Mouse (Mus musculus) liver, embryonic 14.5 days (tissue): ENCODE data around the gene Shroom1. TPM values are rescaled to one million over a fixed set of nuclear protein-coding genes. Genes with fewer than 3 reads are reported as not detected.

ENCODE experiments used
- ATAC-seq: fragments of 200-750 bp; cut with Nextera tagmentation; 2 replicates; pipeline ENCODE4 v1.8.0; 2017; ENCODE audit warnings: moderate number of reproducible peaks, mild to moderate bottlenecking, moderate library complexity; ENCODE audit not compliant: insufficient read depth
- DNase-seq, 3 experiments: peaks; one replicate each; pipeline ENCODE4 v3.0.0-alpha.2; 2012 to 2013; ENCODE audit warnings: low read depth in 3 of 3, low spot score in 3 of 3
- H3K27ac ChIP-seq: fragments of 300-500 bp; sonication (generic); 2 replicates; pipeline ENCODE4 v1.5.1; 2014; ENCODE audit warnings: moderate library complexity, mild to moderate bottlenecking, control low read depth, inconsistent platforms
- H3K27me3 ChIP-seq: fragments of 300-500 bp; sonication (generic); 2 replicates; pipeline ENCODE4 v1.6.1; 2014; ENCODE audit warnings: mild to moderate bottlenecking, low read length, moderate library complexity; ENCODE audit not compliant: control insufficient read depth, insufficient read depth
- H3K36me3 ChIP-seq: fragments of 300-500 bp; sonication (generic); replicated peaks from 2 replicates; pipeline ENCODE4 v1.6.1; 2014; ENCODE audit warnings: low read depth; ENCODE audit not compliant: control insufficient read depth, insufficient read depth
- H3K4me1 ChIP-seq, 2 experiments: fragments of 200-500 bp in 1 of 2; fragments of 300-500 bp in 1 of 2; sonication (generic) in 1 of 2; replicated peaks; 2 replicates each; pipeline ENCODE4 v1.6.1; 2012 to 2014; ENCODE audit warnings: antibody characterized with exemption in 1 of 2, inconsistent platforms in 1 of 2, low read length in 1 of 2; ENCODE audit not compliant: control insufficient read depth in 2 of 2, insufficient read depth in 2 of 2
- H3K4me2 ChIP-seq: fragments of 300-500 bp; sonication (generic); 2 replicates; pipeline ENCODE4 v1.6.1; 2014; ENCODE audit warnings: low read depth, mild to moderate bottlenecking, control low read depth, moderate library complexity
- H3K4me3 ChIP-seq, 2 experiments: fragments of 200-500 bp in 1 of 2; fragments of 300-500 bp in 1 of 2; sonication (generic) in 1 of 2; 2 replicates each; pipeline ENCODE4 v1.5.1; 2012 to 2014; ENCODE audit warnings: low read depth in 2 of 2, low read length in 2 of 2, mild to moderate bottlenecking in 2 of 2, control low read depth in 1 of 2, inconsistent platforms in 1 of 2, moderate library complexity in 1 of 2; ENCODE audit not compliant: insufficient read depth in 1 of 2
- H3K9ac ChIP-seq: fragments of 300-500 bp; sonication (generic); replicated peaks from 2 replicates; pipeline ENCODE4 v1.6.1; 2014; ENCODE audit warnings: mild to moderate bottlenecking, control low read depth, moderate library complexity
- H3K9me3 ChIP-seq: fragments of 300-500 bp; sonication (generic); 2 replicates; pipeline ENCODE4 v1.6.1; 2016; ENCODE audit warnings: low read length, mixed read lengths; ENCODE audit not compliant: control insufficient read depth
- CTCF ChIP-seq: IDR thresholded peaks from 2 replicates; pipeline ENCODE4 v1.5.1; 2016; ENCODE audit warnings: antibody characterized with exemption, low read depth, control low read depth
- EP300 ChIP-seq: IDR thresholded peaks from 2 replicates; pipeline ENCODE4 v1.6.1; 2016; ENCODE audit warnings: antibody characterized with exemption, low read depth
- WGBS: fragments of 180-500 bp; shearing (Covaris S2); extraction: QIAGEN DNeasy Blood & Tissue Kit; methylation state at CpG from one replicate; pipeline ENCODE4 v1.1.7; 2014; ENCODE audit not compliant: insufficient replicate concordance; 5-methylcytosine and 5-hydroxymethylcytosine counted together
- polyA plus RNA-seq, 2 experiments: library from polyadenylated mRNA; depleted of rRNA in 1 of 2; stranded (reverse) in 1 of 2; unstranded in 1 of 2; fragments of >200 nt; fragmentation: Nextera tagmentation in 1 of 2; extraction: Ambion mirVana in 1 of 2; gene quantifications; 2 replicates each; pipeline versions ENCODE4 v1.2.1 to v1.2.3; 2012 to 2014

Shroom1 gene
- polyA plus RNA-seq, 2 experiments: 1.5 to 1.7 TPM

DNA sequence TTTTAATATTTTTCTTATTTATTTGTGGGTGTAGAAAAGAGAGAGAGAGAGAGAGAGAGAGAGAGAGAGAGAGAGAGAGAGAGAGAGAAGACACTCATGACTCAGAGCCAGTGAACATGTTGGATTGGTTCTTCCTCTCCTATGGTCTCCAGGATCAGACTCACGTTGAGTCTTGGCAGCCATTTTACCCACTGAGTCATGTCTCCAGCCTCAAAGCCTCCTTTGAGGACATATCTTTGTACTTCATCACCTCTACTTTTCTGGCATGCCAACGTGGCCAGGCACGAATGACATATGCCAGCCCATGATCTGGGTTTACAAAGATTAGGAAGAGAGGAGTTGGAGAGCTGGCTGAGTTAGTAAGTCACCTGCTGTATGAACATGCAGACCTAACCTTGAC, 3.2 kb downstream of the Shroom1 start:
- Histone ChIP-seq H3K4me1 (peaks cover 0 to 5% of the 10 kb centered on the region in 2 experiments; a peak in 2 of 4 replicates), H3K27me3 (peaks cover 54% of the 10 kb centered on the region), H3K4me3 (no peak overlapping the region), H3K36me3 (no peaks in the 10 kb centered on the region), H3K27ac (no peak overlapping the region), H3K9ac (no peak overlapping the region), H3K9me3 (no peaks in the 10 kb centered on the region), H3K4me2 (no peak overlapping the region)
- TF ChIP-seq CTCF (no peak), EP300 (no peak)
- 63% methylated on average over 3 of the region's 3 CpGs for WGBS
- ATAC-seq (no peak), DNase-seq (no peak)

GRCm38 (mm10) chr11:53461727-53462126, 4.7 kb downstream of the Shroom1 start:
- peaks cover 0 to 5% of the 10 kb centered on the region in 2 experiments; a peak in 2 of 4 replicates for H3K4me1 ChIP-seq
- DNase-seq (no peak), ATAC-seq (peak; percentile 45; the same call in 1 of the 2 replicates)
- H3K27ac ChIP-seq: no peak overlapping the region
- no peak overlapping the region for H3K9ac ChIP-seq
- H3K4me3 ChIP-seq: no peak overlapping the region
- H3K27me3 ChIP-seq: peaks cover 57% of the 10 kb centered on the region
- no peaks in the 10 kb centered on the region for H3K9me3 ChIP-seq
- WGBS: 8% methylated on average over 5 of the region's 5 CpGs
- no peaks in the 10 kb centered on the region for H3K36me3 ChIP-seq
- TF ChIP-seq CTCF (no peak), EP300 (no peak)
- H3K4me2 ChIP-seq: no peak overlapping the region

DNA sequence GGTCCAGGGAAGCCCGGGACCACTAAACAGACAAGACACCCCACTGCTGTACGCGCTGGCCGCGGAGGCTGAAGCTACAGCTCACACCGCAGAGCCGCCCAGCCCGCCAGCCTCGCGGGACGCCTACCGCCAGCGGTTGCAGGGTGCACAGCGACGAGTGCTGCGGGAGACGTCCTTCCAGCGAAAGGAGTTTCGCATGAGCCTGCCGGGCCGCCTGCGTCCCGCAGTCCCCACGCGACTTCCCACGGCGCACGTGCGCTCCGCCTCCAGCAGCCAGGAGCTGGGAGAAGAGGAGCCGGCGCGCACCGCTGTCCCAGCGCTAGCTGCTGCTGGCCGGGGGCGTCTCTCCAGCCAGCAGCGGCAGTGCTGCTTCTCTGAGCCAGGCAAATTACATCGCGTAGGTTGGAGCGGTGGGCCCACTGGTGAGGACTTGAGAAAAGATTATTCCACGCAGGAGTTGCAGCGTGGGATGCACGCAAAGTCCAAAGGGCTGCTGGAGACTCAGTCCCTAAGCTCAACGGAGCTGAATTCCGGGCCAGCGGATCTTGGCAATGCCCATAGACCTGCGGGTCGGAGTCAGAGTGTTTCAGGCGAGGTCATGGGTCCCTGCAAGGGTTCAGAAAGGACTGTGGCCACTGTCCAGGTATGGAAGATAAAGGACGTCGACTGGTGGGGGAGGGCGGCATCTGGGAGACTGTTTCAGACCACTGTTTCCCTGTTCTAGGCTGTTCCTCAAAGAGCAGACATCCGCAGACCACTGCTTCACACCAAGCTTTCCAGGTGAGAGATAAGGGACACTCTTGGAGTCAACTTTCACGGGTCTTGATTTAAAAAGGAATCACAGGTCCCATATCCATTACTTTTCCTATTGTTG, 6.8 kb downstream of the Shroom1 start:
- 6% methylated on average over 55 of the region's 55 CpGs for WGBS
- peaks cover 0 to 5% of the 10 kb centered on the region in 2 experiments; a peak in 2 of 4 replicates for H3K4me1 ChIP-seq
- ATAC-seq: no peak
- peaks cover 41% of the 10 kb centered on the region for H3K27me3 ChIP-seq
- TF ChIP-seq CTCF (no peak), EP300 (no peak)
- no peaks in the 10 kb centered on the region for H3K9me3 ChIP-seq
- DNase-seq: no peak
- no peak overlapping the region for H3K27ac ChIP-seq
- peak overlapping the region; percentile 48 for H3K4me2 ChIP-seq
- H3K9ac ChIP-seq: no peak overlapping the region
- H3K4me3 ChIP-seq: peak overlapping the region in 1 of 2 experiments; percentile 20; a peak in 2 of 4 replicates
- no peaks in the 10 kb centered on the region for H3K36me3 ChIP-seq

DNA sequence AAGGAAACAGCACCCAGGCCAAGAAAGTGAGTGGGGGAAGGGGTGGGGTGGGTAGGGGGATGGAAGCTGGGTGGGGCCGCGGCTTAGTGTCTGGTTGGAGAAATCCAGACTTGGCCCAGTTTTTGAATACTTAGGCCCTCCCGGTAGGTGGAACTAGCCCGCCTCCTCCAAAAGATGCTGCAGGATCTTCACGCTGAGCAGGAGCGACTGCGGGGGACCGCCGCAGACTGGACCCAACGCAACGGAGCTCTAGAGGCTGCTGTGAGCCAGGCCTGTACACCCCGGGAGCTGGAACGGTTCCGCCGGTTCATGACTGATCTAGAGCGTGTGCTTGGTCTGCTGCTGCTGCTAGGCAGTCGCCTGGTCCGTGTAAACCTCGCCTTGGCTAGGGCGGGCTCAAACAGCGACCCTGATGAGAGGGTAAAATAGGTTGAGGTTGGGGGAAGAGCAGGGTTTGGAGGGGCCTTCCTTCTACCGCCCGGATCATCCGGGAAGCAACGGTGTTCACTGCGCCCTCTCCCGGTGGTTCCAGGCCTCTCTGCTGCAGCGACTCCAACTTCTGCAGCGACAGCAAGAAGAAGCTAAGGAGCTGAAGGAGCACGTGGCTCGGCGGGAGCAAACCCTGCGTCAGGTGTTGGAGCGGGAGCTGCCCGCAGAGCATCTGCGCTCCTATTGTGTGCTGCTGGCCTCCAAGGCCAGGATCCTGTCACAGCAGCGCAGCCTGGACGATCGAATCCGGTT, 9.4 kb downstream of the Shroom1 start:
- Histone ChIP-seq H3K4me1 (peaks cover 0 to 5% of the 10 kb centered on the region in 2 experiments; a peak in 2 of 4 replicates), H3K27ac (no peak overlapping the region), H3K4me2 (peak overlapping the region; percentile 38), H3K9ac (no peak overlapping the region), H3K27me3 (peaks cover 61% of the 10 kb centered on the region), H3K9me3 (no peaks in the 10 kb centered on the region), H3K4me3 (0 out of 4 replicates have a peak overlapping the region, but pooled peaks of 1 of the 2 experiments have one; percentile 7), H3K36me3 (no peaks in the 10 kb centered on the region)
- peak; percentile 40; the same call in 1 of the 2 replicates for ATAC-seq
- TF ChIP-seq EP300 (no peak), CTCF (peak; percentile 90)
- WGBS: 11% methylated on average over 40 of the region's 40 CpGs
- no peak for DNase-seq
